8 mouse cellular contexts compared by ENCODE assay signal in the genomic region with DNA sequence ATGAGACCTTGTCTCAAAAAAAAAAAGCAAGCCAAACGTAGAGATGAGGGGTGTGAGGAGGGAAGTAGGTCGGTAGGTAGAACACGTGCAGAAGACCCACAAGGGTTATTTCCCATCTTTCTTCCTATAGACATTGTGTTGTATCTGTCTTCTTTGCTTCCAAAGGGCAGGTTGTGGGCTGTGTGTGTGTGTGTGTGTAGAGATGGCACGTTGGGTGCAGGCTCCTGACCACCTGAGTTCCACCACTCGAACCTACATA. TPM values are rescaled to one million over a fixed set of nuclear protein-coding genes. Genes with fewer than 3 reads are reported as not detected.
DNase-seq lines count a peak whose midpoint lies in the region; ATAC-seq and TF ChIP-seq lines count a peak whose summit lies in the region.

No protein-coding gene starts in this region.

- ATAC-seq in heart, embryonic 13.5 days (ENCODE audit: extremely low read depth, insufficient number of reproducible peaks, low FRiP score, low TSS enrichment), result no peak
- no peak for ATAC-seq in midbrain, embryonic 14.5 days (ENCODE audit: low FRiP score, low TSS enrichment)
- no peak for ATAC-seq in limb, embryonic 15.5 days (ENCODE audit: insufficient number of reproducible peaks, low FRiP score, low TSS enrichment, low read depth)
- ATAC-seq in stomach, embryonic 16.5 days (ENCODE audit: insufficient read depth, low FRiP score), result no peak

- intact Hi-C loops in heart, adult 2 months (cut with DNase I), result no loop called here

- TF ChIP-seq CTCF in heart, adult 2 months (IDR thresholded peaks at IDR 0.05), result no peak

- H3K9ac ChIP-seq in heart, embryonic 13.5 days, result peak overlapping the region; percentile 99; the same call in 1 of the 2 replicates
- no peak overlapping the region for H3K9ac ChIP-seq in heart, adult 2 months (ENCODE audit: low read depth, low read length)
- H3K9ac ChIP-seq in midbrain, embryonic 14.5 days (replicated peaks; ENCODE audit: low read length), result no peak overlapping the region
- no peak overlapping the region for H3K9ac ChIP-seq in limb, embryonic 15.5 days
- no peak overlapping the region for H3K9ac ChIP-seq in stomach, embryonic 16.5 days (ENCODE audit: low read length)

- H3K4me3 ChIP-seq in heart, embryonic 13.5 days, result peak overlapping the region; percentile 68
- no peak overlapping the region for H3K4me3 ChIP-seq in heart, adult 2 months
- H3K4me3 ChIP-seq in midbrain, embryonic 10.5 days, result peak overlapping the region; percentile 76; the same call in 1 of the 2 replicates
- H3K4me3 ChIP-seq in midbrain, embryonic 14.5 days (replicated peaks; ENCODE audit: low read depth, low read length), result no peak overlapping the region
- peak overlapping the region; percentile 70; the same call in 1 of the 2 replicates for H3K4me3 ChIP-seq in limb, embryonic 15.5 days
- H3K4me3 ChIP-seq in stomach, embryonic 16.5 days (replicated peaks; ENCODE audit: low read length), result peak overlapping the region; percentile 85; the same call in 1 of the 2 replicates

- TF ChIP-seq EP300 in heart, adult 2 months (IDR thresholded peaks at IDR 0.05; ENCODE audit: insufficient read depth, low read depth, low read length), result no peak

- peak overlapping the region; percentile 98 for H3K27ac ChIP-seq in heart, embryonic 13.5 days (replicated peaks)
- no peak overlapping the region for H3K27ac ChIP-seq in heart, adult 2 months
- peak overlapping the region; percentile 99; the same call in 1 of the 2 replicates for H3K27ac ChIP-seq in midbrain, embryonic 10.5 days (replicated peaks)
- H3K27ac ChIP-seq in midbrain, embryonic 14.5 days (replicated peaks; ENCODE audit: low read depth, low read length), result no peak overlapping the region
- H3K27ac ChIP-seq in limb, embryonic 15.5 days, result peak overlapping the region; percentile 96; the same call in 1 of the 2 replicates
- H3K27ac ChIP-seq in stomach, embryonic 16.5 days (ENCODE audit: low read length), result no peak overlapping the region

- WGBS in heart, embryonic 13.5 days, result 73% methylated on average over 5 of the region's 5 CpGs
- WGBS in heart, adult 2 months, result 74% methylated on average over 5 of the region's 5 CpGs
- 80% methylated on average over 5 of the region's 5 CpGs for WGBS in midbrain, embryonic 10.5 days
- 87% methylated on average over 5 of the region's 5 CpGs for WGBS in midbrain, embryonic 14.5 days
- WGBS in limb, embryonic 15.5 days, result 70% methylated on average over 5 of the region's 5 CpGs
- WGBS in stomach, embryonic 16.5 days, result 72% methylated on average over 5 of the region's 5 CpGs

- H3K36me3 ChIP-seq in heart, embryonic 13.5 days, result no peaks in the 10 kb centered on the region
- peaks cover 6% of the 10 kb centered on the region; the same call in 1 of the 2 replicates for H3K36me3 ChIP-seq in heart, adult 2 months (ENCODE audit: control insufficient read depth, insufficient read depth, low read length)
- 0 out of 2 replicates have a peak, but pooled peaks cover 5% of the 10 kb centered on the region for H3K36me3 ChIP-seq in midbrain, embryonic 10.5 days
- H3K36me3 ChIP-seq in midbrain, embryonic 14.5 days (ENCODE audit: control insufficient read depth, insufficient read depth, low read length), result no peaks in the 10 kb centered on the region
- no peaks in the 10 kb centered on the region for H3K36me3 ChIP-seq in limb, embryonic 15.5 days
- H3K36me3 ChIP-seq in stomach, embryonic 16.5 days (ENCODE audit: control insufficient read depth, insufficient read depth, low read length), result no peaks in the 10 kb centered on the region

- H3K4me2 ChIP-seq in heart, embryonic 13.5 days, result peak overlapping the region; percentile 71
- no peak overlapping the region for H3K4me2 ChIP-seq in midbrain, embryonic 14.5 days (ENCODE audit: low read length)
- H3K4me2 ChIP-seq in limb, embryonic 15.5 days, result no peak overlapping the region
- peak overlapping the region; percentile 59 for H3K4me2 ChIP-seq in stomach, embryonic 16.5 days (ENCODE audit: low read depth, low read length)

- no peaks in the 10 kb centered on the region for H3K79me2 ChIP-seq in heart, adult 2 months (replicated peaks; ENCODE audit: control insufficient read depth, insufficient read depth, low read length)

- H3K4me1 ChIP-seq in heart, embryonic 13.5 days, result peaks cover 30% of the 10 kb centered on the region
- H3K4me1 ChIP-seq in heart, adult 2 months (ENCODE audit: control insufficient read depth, insufficient read depth, low read length), result peaks cover 4% of the 10 kb centered on the region
- H3K4me1 ChIP-seq in midbrain, embryonic 10.5 days, result peaks cover 30% of the 10 kb centered on the region
- H3K4me1 ChIP-seq in midbrain, embryonic 14.5 days (ENCODE audit: control insufficient read depth, insufficient read depth, low read length), result peaks cover 20% of the 10 kb centered on the region
- H3K4me1 ChIP-seq in limb, embryonic 15.5 days, result peaks cover 18% of the 10 kb centered on the region
- H3K4me1 ChIP-seq in stomach, embryonic 16.5 days (ENCODE audit: control insufficient read depth, insufficient read depth, low read length), result peaks cover 16% of the 10 kb centered on the region

- no peaks in the 10 kb centered on the region for H3K9me3 ChIP-seq in heart, embryonic 13.5 days
- no peaks in the 10 kb centered on the region for H3K9me3 ChIP-seq in midbrain, embryonic 10.5 days (replicated peaks)
- H3K9me3 ChIP-seq in midbrain, embryonic 14.5 days (ENCODE audit: control insufficient read depth, low read length), result no peaks in the 10 kb centered on the region
- H3K9me3 ChIP-seq in limb, embryonic 15.5 days, result no peaks in the 10 kb centered on the region
- H3K9me3 ChIP-seq in stomach, embryonic 16.5 days (replicated peaks; ENCODE audit: control insufficient read depth, low read length), result no peaks in the 10 kb centered on the region

- no peak for TF ChIP-seq POLR2A in heart, adult 2 months (IDR thresholded peaks at IDR 0.05; ENCODE audit: insufficient read depth, low read depth, low read length)

- H3K27me3 ChIP-seq in heart, embryonic 13.5 days (replicated peaks), result no peaks in the 10 kb centered on the region
- H3K27me3 ChIP-seq in heart, adult 2 months (ENCODE audit: control insufficient read depth, insufficient read depth, low read length), result no peaks in the 10 kb centered on the region
- no peaks in the 10 kb centered on the region for H3K27me3 ChIP-seq in midbrain, embryonic 10.5 days (ENCODE audit: low read depth, poor library complexity, severe bottlenecking)
- no peaks in the 10 kb centered on the region for H3K27me3 ChIP-seq in midbrain, embryonic 14.5 days (ENCODE audit: control insufficient read depth, insufficient read depth, low read length)
- no peaks in the 10 kb centered on the region for H3K27me3 ChIP-seq in limb, embryonic 15.5 days
- H3K27me3 ChIP-seq in stomach, embryonic 16.5 days (ENCODE audit: control insufficient read depth, insufficient read depth, low read length), result no peaks in the 10 kb centered on the region

- no peak for DNase-seq in heart, adult 2 months
- DNase-seq in midbrain, embryonic 10.5 days (ENCODE audit: low spot score), result no peak
- no peak for DNase-seq in midbrain, embryonic 14.5 days
- DNase-seq in cerebellum, adult 9-11 months, result no peak
- DNase-seq in thymus, postnatal 10 days (ENCODE audit: low spot score in 2 of 2), result no peak

RNA-seq across cellular contexts. Expression of a gene that starts 0.9 kb away (rescaled TPM):
- 27.5 and 28.8 TPM in 2 replicates for polyA plus RNA-seq in heart, embryonic 13.5 days (2015; fragmentation: Nextera tagmentation; extraction: Ambion mirVana)
- total RNA-seq in heart, adult 2 months (2021), result 10 to 100 TPM in 1 of 2 experiments, 1 to 10 TPM in 1; 8.5 to 10.0 TPM
- polyA plus RNA-seq in heart, adult 2 months (2012; rRNA removed), result 7.7 and 9.5 TPM in 2 replicates
- 45.9 and 49.3 TPM in 2 replicates for polyA plus RNA-seq in midbrain, embryonic 10.5 days (2016; fragmentation: Nextera tagmentation; extraction: Ambion mirVana)
- 31.6 and 46.5 TPM in 2 replicates for polyA plus RNA-seq in midbrain, embryonic 14.5 days (2014; fragmentation: Nextera tagmentation; extraction: Ambion mirVana)
- polyA plus RNA-seq in limb, embryonic 15.5 days (2015; fragmentation: Nextera tagmentation; extraction: Ambion mirVana), result 34.1 and 35.6 TPM in 2 replicates
- 25.6 and 28.7 TPM in 2 replicates for polyA plus RNA-seq in stomach, embryonic 16.5 days (2015; fragmentation: Nextera tagmentation; extraction: Ambion mirVana)

RNA-seq across cellular contexts. Expression of a gene that starts 11.9 kb away (rescaled TPM):
- 26.6 and 33.6 TPM in 2 replicates for polyA plus RNA-seq in heart, embryonic 13.5 days (2015; fragmentation: Nextera tagmentation; extraction: Ambion mirVana)
- 10 to 100 TPM; 29.8 to 34.6 TPM for total RNA-seq in heart, adult 2 months (2021)
- polyA plus RNA-seq in heart, adult 2 months (2012; rRNA removed), result 16.1 and 25.1 TPM in 2 replicates
- polyA plus RNA-seq in midbrain, embryonic 10.5 days (2016; fragmentation: Nextera tagmentation; extraction: Ambion mirVana), result 70.1 and 73.0 TPM in 2 replicates
- polyA plus RNA-seq in midbrain, embryonic 14.5 days (2014; fragmentation: Nextera tagmentation; extraction: Ambion mirVana), result 45.7 and 50.6 TPM in 2 replicates
- polyA plus RNA-seq in limb, embryonic 15.5 days (2015; fragmentation: Nextera tagmentation; extraction: Ambion mirVana), result 48.9 and 49.1 TPM in 2 replicates
- 35.5 and 42.8 TPM in 2 replicates for polyA plus RNA-seq in stomach, embryonic 16.5 days (2015; fragmentation: Nextera tagmentation; extraction: Ambion mirVana)

RNA-seq across cellular contexts. Expression of a gene that starts 40.9 kb away (rescaled TPM):
- 1.1 and 1.8 TPM in 2 replicates for polyA plus RNA-seq in heart, embryonic 13.5 days (2015; fragmentation: Nextera tagmentation; extraction: Ambion mirVana)
- total RNA-seq in heart, adult 2 months (2021), result 1 to 10 TPM in 1 of 2 experiments, under 1 TPM in 1; 0.73 to 1.1 TPM
- polyA plus RNA-seq in heart, adult 2 months (2012; rRNA removed), result 3.8 and 4.2 TPM in 2 replicates
- polyA plus RNA-seq in midbrain, embryonic 10.5 days (2016; fragmentation: Nextera tagmentation; extraction: Ambion mirVana), result 0.79 and 0.85 TPM in 2 replicates
- polyA plus RNA-seq in midbrain, embryonic 14.5 days (2014; fragmentation: Nextera tagmentation; extraction: Ambion mirVana), result 1.3 TPM in 2 replicates
- polyA plus RNA-seq in limb, embryonic 15.5 days (2015; fragmentation: Nextera tagmentation; extraction: Ambion mirVana), result 1.8 and 2.7 TPM in 2 replicates
- 1.5 and 2.2 TPM in 2 replicates for polyA plus RNA-seq in stomach, embryonic 16.5 days (2015; fragmentation: Nextera tagmentation; extraction: Ambion mirVana)

RNA-seq across cellular contexts. Expression of a gene that starts 50.2 kb away (rescaled TPM):
- polyA plus RNA-seq in heart, embryonic 13.5 days (2015; fragmentation: Nextera tagmentation; extraction: Ambion mirVana), result 58.8 and 60.8 TPM in 2 replicates
- total RNA-seq in heart, adult 2 months (2021), result 10 to 100 TPM; 26.8 to 27.5 TPM
- 9.7 and 17.7 TPM in 2 replicates for polyA plus RNA-seq in heart, adult 2 months (2012; rRNA removed)
- 148 and 150 TPM in 2 replicates for polyA plus RNA-seq in midbrain, embryonic 10.5 days (2016; fragmentation: Nextera tagmentation; extraction: Ambion mirVana)
- 130 and 169 TPM in 2 replicates for polyA plus RNA-seq in midbrain, embryonic 14.5 days (2014; fragmentation: Nextera tagmentation; extraction: Ambion mirVana)
- polyA plus RNA-seq in limb, embryonic 15.5 days (2015; fragmentation: Nextera tagmentation; extraction: Ambion mirVana), result 95.6 and 96.7 TPM in 2 replicates
- polyA plus RNA-seq in stomach, embryonic 16.5 days (2015; fragmentation: Nextera tagmentation; extraction: Ambion mirVana), result 75.6 and 84.2 TPM in 2 replicates

Comparison
In these comparisons a context has a peak if more than half of its experiments do, and no peak if none do; other contexts are left out.
1. H3K27ac ChIP-seq: peak in heart, embryonic 13.5 days (single experiment), midbrain, embryonic 10.5 days (single experiment) and limb, embryonic 15.5 days (single experiment); none in heart, adult 2 months (single experiment), midbrain, embryonic 14.5 days (single experiment) and stomach, embryonic 16.5 days (single experiment).
2. H3K4me3 ChIP-seq: peak in heart, embryonic 13.5 days (single experiment), midbrain, embryonic 10.5 days (single experiment), limb, embryonic 15.5 days (single experiment) and stomach, embryonic 16.5 days (single experiment); none in heart, adult 2 months (single experiment) and midbrain, embryonic 14.5 days (single experiment).
3. H3K4me2 ChIP-seq: peak in heart, embryonic 13.5 days (single experiment) and stomach, embryonic 16.5 days (single experiment); none in midbrain, embryonic 14.5 days (single experiment) and limb, embryonic 15.5 days (single experiment).